Mouse (Mus musculus): ENCODE measurements at regions not wholly inside any gene's neighbourhood (a gene's known extent, or its start where the extent isn't known, plus 50 kb on each side); places are given as distances from the start of the nearest gene placed in this dataset.
"Not testable (repeated sequence)": the region's sequence is repeated elsewhere in the genome, so short reads cannot be mapped to it uniquely, and the experiment has no call there.

DNA sequence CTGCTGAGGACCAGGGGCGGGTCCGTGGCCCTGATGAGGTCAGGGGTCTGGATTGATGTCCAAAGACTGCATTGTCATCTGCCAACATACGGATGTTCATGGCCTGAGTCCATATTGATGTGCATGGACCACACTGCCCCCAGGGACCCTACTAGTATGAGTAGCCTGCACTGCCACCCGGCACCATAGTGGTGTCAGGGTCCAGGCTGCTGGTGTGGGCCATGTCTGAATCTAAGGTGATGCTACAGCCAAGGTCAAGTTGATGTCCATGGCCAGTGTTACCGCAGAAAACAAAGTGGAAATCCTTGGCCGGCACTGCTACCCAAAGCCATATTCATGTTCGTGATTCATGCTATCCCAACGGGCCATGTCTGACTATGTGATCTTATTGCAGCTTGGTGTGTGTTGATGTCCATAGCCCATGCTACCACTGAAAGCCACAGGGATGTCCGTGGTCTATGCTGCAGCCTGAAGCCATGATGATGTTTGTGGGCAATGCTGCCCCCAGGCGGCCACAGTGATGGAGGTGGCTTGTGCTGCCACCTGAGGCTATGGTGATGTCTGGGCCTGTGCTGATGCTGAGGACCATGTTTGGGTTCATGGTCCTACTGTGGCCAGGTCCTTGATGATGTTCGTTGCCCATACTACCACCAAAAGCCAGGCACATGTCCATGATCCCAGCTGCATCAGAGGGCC is 130.5 kb downstream of the Iqub start:
- no peak for DNase-seq
- intact Hi-C loops (cut with DNase I; ENCODE audit: low total_unique reads) = no loop called here

DNA sequence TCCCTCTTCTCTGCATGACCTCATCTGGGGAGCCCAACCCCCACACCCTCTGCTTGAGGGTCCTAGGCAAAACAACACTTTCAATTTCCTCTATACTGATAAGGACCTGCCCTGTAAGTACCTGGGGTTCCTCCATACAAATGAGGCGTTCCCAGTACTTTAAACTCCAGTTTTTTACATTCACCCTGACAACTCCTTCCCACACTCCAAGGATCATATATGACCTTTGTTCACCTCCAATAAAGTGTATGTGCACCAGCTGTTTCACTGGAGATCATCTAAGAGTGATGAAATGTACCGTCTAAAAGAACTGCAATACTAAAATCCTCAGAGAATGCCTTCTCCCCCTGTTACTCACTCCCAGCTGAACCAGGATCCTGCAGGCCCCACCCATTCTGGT is 135.0 kb downstream of the Iqub start:
- DNase-seq = no peak
- intact Hi-C loops (cut with DNase I; ENCODE audit: low total_unique reads) = no loop called here

- DNase-seq = no peak
Measured at GRCm38 (mm10) chr6:24376728-24377127, 138.1 kb downstream of the Iqub start.

DNA sequence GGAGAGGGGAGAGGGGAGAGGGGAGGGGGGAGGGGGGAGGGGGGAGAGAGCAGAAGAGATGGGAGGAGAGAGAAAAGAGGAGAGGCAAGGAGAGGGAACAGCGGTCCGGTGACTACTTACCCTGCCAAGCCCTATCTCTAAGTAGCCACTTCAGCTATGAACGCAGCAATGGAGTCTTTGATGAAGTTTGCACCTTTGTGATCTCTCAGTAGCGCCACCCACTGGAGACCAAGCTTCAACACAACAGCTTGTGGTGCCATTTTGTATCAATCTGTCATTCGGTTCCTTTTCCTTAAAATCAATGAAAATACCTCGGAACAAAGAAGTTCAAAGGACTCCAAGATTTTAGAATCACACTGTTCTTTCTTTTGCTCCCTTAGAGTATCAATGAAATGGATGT is 141.7 kb downstream of the Iqub start:
- intact Hi-C loops (cut with DNase I; ENCODE audit: low total_unique reads) = no loop called here
- DNase-seq = no peak

More at GRCm38 (mm10) chr6:24376728-24377127, 138.1 kb downstream of the Iqub start:
- intact Hi-C loops (cut with DNase I; ENCODE audit: low total_unique reads) = no loop called here

DNA sequence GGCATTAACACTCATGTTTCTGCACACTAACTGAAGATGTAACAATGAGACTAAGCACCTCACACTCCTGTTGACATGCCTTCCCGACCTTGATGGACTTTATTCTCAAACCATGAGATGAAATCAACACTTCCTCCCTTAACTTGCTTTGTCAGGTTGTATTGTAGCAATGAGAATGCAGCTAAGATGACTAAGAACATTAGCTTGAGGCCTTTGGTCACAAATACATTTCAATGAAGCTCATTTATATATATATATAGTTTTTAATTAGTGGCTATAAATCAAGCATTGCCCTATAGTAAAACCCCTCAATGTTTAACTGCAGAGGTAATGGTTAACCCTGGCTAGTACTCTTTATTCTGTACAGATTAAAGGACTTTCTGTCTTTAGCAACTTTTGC is 143.2 kb downstream of the Iqub start:
- DNase-seq = no peak
- intact Hi-C loops (cut with DNase I; ENCODE audit: low total_unique reads) = no loop called here

DNA sequence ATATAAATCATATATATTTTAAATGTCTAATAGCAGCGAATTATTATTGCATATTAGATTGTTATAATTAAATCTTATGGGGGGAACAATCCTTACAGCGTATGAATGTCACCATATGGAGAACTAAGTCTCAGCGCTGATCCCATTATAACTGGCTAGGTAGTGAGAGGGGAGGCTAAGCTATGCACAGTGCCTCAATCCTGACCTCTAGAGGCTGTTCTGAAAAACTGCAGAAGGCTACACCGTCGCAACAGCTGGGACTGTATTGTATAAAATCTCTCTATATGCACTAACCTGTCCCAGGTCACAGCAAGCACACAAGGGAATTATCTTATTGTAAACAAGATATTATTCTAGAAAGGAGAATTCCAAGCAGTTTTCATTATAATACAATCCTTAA is 164.0 kb downstream of the Iqub start:
- intact Hi-C loops (cut with DNase I; ENCODE audit: low total_unique reads) = no loop called here
- DNase-seq = no peak

DNA sequence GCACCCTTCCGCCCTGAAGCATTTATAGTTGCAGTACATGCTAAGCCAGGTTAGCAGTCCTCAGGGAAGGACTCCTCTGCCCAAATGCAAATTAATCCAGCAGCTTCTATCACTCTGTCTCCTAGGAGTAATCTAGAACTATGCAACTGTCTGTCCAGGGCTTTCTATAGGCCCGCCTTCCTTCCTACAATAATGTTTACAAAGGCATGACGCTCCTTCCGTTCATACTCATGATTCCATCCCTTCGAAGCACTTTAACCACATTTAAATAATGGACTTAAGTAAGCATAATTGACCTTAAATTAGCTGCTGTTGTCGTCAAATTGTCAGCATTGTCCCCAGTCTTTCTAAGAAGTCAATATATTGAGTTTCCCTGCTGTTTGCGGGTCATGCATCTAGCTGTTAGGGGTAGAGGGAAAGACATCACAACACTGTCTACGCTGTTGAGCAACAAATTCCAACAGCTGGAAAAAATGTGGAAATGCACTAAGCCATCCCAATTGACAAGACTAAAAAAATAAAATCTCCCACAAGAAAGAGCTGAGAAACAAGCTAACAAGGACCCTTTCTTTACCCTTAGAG is 166.3 kb downstream of the Iqub start:
- intact Hi-C loops (cut with DNase I; ENCODE audit: low total_unique reads) = no loop called here
- DNase-seq = no peak

DNA sequence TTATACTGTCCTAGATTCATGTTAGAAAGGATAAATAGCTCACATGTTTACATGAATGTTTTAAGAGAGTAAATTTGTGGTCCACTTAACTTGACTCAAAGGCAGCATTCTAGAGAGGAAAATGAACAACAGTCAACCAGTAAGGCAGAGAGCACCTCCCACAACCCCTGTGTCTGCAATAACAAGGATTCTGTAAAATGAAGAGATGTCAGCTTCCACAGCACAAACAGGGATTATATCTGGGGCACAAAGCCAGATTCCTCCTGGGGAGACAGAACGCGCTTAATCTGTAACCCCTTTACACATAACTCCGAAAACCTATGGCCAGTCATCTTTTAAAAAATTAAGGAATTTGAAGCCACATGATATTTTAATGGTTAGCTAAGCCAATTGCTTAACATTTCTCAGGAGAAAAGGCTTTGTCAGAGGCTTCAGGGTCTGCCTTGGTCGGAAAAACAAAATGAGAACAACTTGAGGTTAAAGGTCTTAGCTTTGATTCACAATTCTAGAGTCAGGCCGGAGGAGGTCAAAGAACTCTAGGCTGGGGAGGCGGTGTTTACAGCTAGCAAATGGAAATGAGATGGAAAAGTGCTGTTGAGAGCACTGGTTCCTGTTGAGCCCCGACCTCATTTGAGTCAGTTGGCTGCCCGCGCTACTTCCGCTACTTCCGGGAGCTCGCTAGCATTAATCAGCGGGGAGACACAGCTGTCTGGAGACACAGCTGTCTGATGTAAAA is 167.0 kb downstream of the Iqub start:
- DNase-seq = peak; percentile 13
- intact Hi-C loops (cut with DNase I; ENCODE audit: low total_unique reads) = no loop called here

GRCm38 (mm10) chr6:24342471-24342870 is 172.4 kb downstream of the Iqub start:
- intact Hi-C loops (cut with DNase I; ENCODE audit: low total_unique reads) = no loop called here
- DNase-seq = no peak

DNA sequence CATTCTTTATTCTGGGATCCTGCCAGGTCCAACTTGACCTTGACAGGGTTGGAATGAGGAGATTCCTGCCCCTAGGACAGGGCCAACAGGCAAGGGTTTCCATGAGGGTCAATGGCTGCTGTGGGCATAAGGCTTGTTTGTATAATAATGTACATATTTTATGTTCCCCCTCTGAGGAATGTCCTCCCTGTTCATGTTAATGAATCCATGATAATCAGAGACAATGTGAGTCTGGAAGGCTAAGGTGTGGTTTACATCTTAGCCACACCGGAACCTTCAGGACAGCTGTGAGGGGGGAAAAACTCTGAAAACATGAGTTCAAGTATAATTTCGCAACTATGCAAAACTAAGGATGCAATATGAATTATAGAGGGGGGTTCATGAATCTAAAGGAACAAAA is 172.8 kb downstream of the Iqub start:
- intact Hi-C loops (cut with DNase I; ENCODE audit: low total_unique reads) = no loop called here

GRCm38 (mm10) chr6:24340107-24340506 is 172.2 kb upstream of the Slc13a1 start:
- intact Hi-C loops (cut with DNase I; ENCODE audit: low total_unique reads); DNase-seq: not testable (repeated sequence)

More for the DNA sequence above, 172.8 kb downstream of the Iqub start:
- no peak for DNase-seq

GRCm38 (mm10) chr6:24325215-24325614 is 157.3 kb upstream of the Slc13a1 start:
- no peak for DNase-seq
- intact Hi-C loops (cut with DNase I; ENCODE audit: low total_unique reads) = no loop called here

- no peak for DNase-seq
- intact Hi-C loops (cut with DNase I; ENCODE audit: low total_unique reads) = no loop called here
Measured at GRCm38 (mm10) chr6:24324718-24325117, 156.8 kb upstream of the Slc13a1 start.

DNA sequence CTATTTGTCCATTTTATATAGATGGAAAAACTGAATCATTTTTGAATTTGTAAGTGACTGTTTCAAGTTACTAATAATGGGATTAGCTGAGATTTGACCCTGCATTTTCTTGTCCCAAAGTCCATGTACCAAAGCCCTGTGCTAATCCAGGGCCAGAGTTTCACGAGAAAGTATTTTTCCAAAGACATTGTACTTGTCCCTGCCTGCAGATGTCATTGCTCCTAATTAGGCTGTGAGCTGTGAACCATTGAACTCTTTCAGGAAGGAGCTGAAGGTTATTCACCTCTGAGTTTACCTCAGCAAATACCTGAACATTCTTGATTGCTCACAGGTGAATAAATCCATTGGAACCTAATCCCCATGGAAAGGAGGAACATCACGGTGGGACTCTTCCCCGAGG is 154.5 kb upstream of the Slc13a1 start:
- intact Hi-C loops (cut with DNase I; ENCODE audit: low total_unique reads) = no loop called here
- DNase-seq = no peak

GRCm38 (mm10) chr6:24318862-24319261 is 151.0 kb upstream of the Slc13a1 start:
- intact Hi-C loops (cut with DNase I; ENCODE audit: low total_unique reads) = no loop called here
- DNase-seq = no peak

DNA sequence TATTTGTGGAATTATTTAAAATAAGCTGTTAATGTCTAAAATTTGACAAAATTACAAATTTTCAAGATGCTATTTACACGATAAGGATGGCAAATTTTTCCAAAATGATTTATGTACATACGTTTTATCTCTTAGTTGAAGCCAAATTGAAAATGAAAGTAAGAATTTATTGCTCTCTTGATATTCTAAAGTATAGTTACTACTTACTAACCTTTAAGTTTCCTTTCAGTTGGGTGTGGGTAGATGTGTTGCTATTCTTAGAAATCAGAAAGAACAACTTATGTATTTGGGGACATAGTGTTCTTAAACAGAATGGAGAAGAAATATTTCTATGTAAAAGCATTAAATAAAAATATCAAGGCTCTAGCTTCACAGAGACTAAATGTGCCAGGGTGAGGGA is 142.8 kb upstream of the Slc13a1 start:
- DNase-seq = no peak
- intact Hi-C loops (cut with DNase I; ENCODE audit: low total_unique reads) = no loop called here

- intact Hi-C loops (cut with DNase I; ENCODE audit: low total_unique reads) = no loop called here
Measured at GRCm38 (mm10) chr6:24309810-24310209, 141.9 kb upstream of the Slc13a1 start.

GRCm38 (mm10) chr6:24301681-24302080 is 133.8 kb upstream of the Slc13a1 start:
- no peak for DNase-seq

More at GRCm38 (mm10) chr6:24309810-24310209, 141.9 kb upstream of the Slc13a1 start:
- DNase-seq = no peak

GRCm38 (mm10) chr6:24301146-24301545 is 133.3 kb upstream of the Slc13a1 start:
- no peak for DNase-seq
- intact Hi-C loops (cut with DNase I; ENCODE audit: low total_unique reads) = no loop called here

More at GRCm38 (mm10) chr6:24301681-24302080, 133.8 kb upstream of the Slc13a1 start:
- intact Hi-C loops (cut with DNase I; ENCODE audit: low total_unique reads) = no loop called here

- no peak for DNase-seq
Measured at GRCm38 (mm10) chr6:24298562-24299212, 130.8 kb upstream of the Slc13a1 start.

More at GRCm38 (mm10) chr6:24298562-24299212, 130.8 kb upstream of the Slc13a1 start:
- intact Hi-C loops (cut with DNase I; ENCODE audit: low total_unique reads) = no loop called here

Measured in gastrocnemius, postnatal 14 days (tissue).